In the genomic region with DNA sequence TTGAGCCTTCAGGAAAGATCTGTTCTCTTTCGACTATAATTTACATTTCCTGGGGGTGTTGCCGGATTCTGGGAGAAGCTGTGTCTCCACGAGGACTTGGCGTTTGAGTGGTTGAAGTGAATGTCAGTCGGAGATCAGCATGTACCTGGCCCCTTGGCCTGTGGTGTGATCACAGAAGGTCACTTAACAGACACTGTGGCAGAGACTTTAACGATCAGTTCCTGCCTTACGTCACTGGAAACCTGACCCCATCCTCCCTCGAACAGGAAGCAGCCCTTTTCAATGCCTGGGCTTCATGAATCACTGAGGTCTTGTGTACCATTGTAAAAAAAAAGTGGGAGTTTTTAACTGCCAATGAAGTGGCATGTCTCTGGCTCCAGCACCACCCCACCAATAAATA, we compare ENCODE assay signal across 9 mouse cellular contexts. TPM values are rescaled to one million over a fixed set of nuclear protein-coding genes. Genes with fewer than 3 reads are reported as not detected.
DNase-seq lines count a peak whose midpoint lies in the region; ATAC-seq and TF ChIP-seq lines count a peak whose summit lies in the region.
"Had no signal": no experiment of that assay in that cellular context is flagged by ENCODE, and none has a peak within 500 bp of the region (broad histone marks: within the 10 kb centered on the region; RNA-seq: fewer than 3 reads in every experiment).

No protein-coding gene starts in this region.

- H3K9ac ChIP-seq in lung, embryonic 14.5 days: no peak overlapping the region
- H3K9ac ChIP-seq in intestine, embryonic 16.5 days (ENCODE audit: low read depth, low read length): no peak overlapping the region
- H3K9ac ChIP-seq in liver, embryonic 13.5 days: no peak overlapping the region

- WGBS in lung, embryonic 14.5 days: 49% methylated on average over 8 of the region's 8 CpGs
- WGBS in intestine, embryonic 16.5 days: 50% methylated on average over 8 of the region's 8 CpGs
- 40% methylated on average over 8 of the region's 8 CpGs for WGBS in liver, embryonic 13.5 days (ENCODE audit: insufficient replicate concordance)

- TF ChIP-seq CTCF in lung, embryonic 14.5 days (IDR thresholded peaks at IDR 0.05; ENCODE audit: low read depth): no peak

- ATAC-seq in lung, embryonic 14.5 days (ENCODE audit: insufficient read depth): no peak
- ATAC-seq in intestine, embryonic 16.5 days: no peak
- no peak for ATAC-seq in liver, embryonic 13.5 days (ENCODE audit: low read depth)
- ATAC-seq in activated CD4-positive, CD25-positive, alpha-beta regulatory T cell, adult 4 months: no peak
- ATAC-seq: Patski had no signal

- no peaks in the 10 kb centered on the region for H3K9me3 ChIP-seq in lung, embryonic 14.5 days (ENCODE audit: low read depth, low read length)
- peaks cover 4% of the 10 kb centered on the region; the same call in 1 of the 2 replicates for H3K9me3 ChIP-seq in intestine, embryonic 16.5 days (ENCODE audit: control insufficient read depth, low read length)
- peaks cover 3% of the 10 kb centered on the region; the same call in 1 of the 2 replicates for H3K9me3 ChIP-seq in liver, embryonic 13.5 days (replicated peaks)

- no peak overlapping the region for H3K4me3 ChIP-seq in lung, embryonic 14.5 days (ENCODE audit: low read depth, low read length)
- H3K4me3 ChIP-seq in intestine, embryonic 16.5 days (ENCODE audit: low read length): no peak overlapping the region
- no peak overlapping the region for H3K4me3 ChIP-seq in liver, embryonic 13.5 days (replicated peaks)

- intact Hi-C loops in left cerebral cortex, postnatal 14 days (cut with DNase I): no loop called here

- H3K36me3 ChIP-seq in lung, embryonic 14.5 days (ENCODE audit: insufficient read depth): no peaks in the 10 kb centered on the region
- no peaks in the 10 kb centered on the region for H3K36me3 ChIP-seq in intestine, embryonic 16.5 days (ENCODE audit: control insufficient read depth, insufficient read depth, low read length)
- peaks cover 22% of the 10 kb centered on the region for H3K36me3 ChIP-seq in liver, embryonic 13.5 days

- no peaks in the 10 kb centered on the region for H3K27me3 ChIP-seq in lung, embryonic 14.5 days (ENCODE audit: insufficient read depth, low read length)
- no peaks in the 10 kb centered on the region for H3K27me3 ChIP-seq in intestine, embryonic 16.5 days (replicated peaks; ENCODE audit: control insufficient read depth, insufficient read depth, low read length)
- no peaks in the 10 kb centered on the region for H3K27me3 ChIP-seq in liver, embryonic 13.5 days
- H3K27me3 ChIP-seq: Patski had no signal

- peak overlapping the region; percentile 25; the same call in 1 of the 2 replicates for H3K27ac ChIP-seq in lung, embryonic 14.5 days (ENCODE audit: low read depth)
- H3K27ac ChIP-seq in intestine, embryonic 16.5 days (ENCODE audit: low read length): peak overlapping the region; percentile 11; the same call in 1 of the 2 replicates
- H3K27ac ChIP-seq in liver, embryonic 13.5 days: no peak overlapping the region; the same call in 1 of the 2 replicates

- H3K4me2 ChIP-seq in lung, embryonic 14.5 days: peak overlapping the region; percentile 7; the same call in 1 of the 2 replicates
- H3K4me2 ChIP-seq in intestine, embryonic 16.5 days (ENCODE audit: low read depth, low read length): no peak overlapping the region
- H3K4me2 ChIP-seq in liver, embryonic 13.5 days: 0 out of 2 replicates have a peak overlapping the region, but pooled peaks have one; percentile 58

- DNase-seq in adrenal gland, postnatal 10 days: peak; percentile 18
- no peak for DNase-seq in adrenal gland, postnatal 4 days (ENCODE audit: low spot score in 2 of 2)
- peak; percentile 36 for DNase-seq in lung, embryonic 14.5 days
- DNase-seq in lung, postnatal 4 days: no peak
- no peak for DNase-seq in liver, embryonic 13.5 days
- no peak for DNase-seq in left cerebral cortex, postnatal 14 days (ENCODE audit: low spot score in 2 of 2)

- H3K4me1 ChIP-seq in lung, embryonic 14.5 days (ENCODE audit: insufficient read depth): 0 out of 2 replicates have a peak, but pooled peaks cover 8% of the 10 kb centered on the region
- peaks cover 16% of the 10 kb centered on the region for H3K4me1 ChIP-seq in intestine, embryonic 16.5 days (ENCODE audit: control insufficient read depth, insufficient read depth, low read length)
- peaks cover 78% of the 10 kb centered on the region for H3K4me1 ChIP-seq in liver, embryonic 13.5 days (replicated peaks)

RNA-seq across cellular contexts. Expression of a gene that starts 11.8 kb away (rescaled TPM):
- 10 to 100 TPM; 18.5 to 22.8 TPM for total RNA-seq in adrenal gland, postnatal 10 days (2021)
- 10 to 100 TPM; 11.4 to 12.2 TPM for total RNA-seq in adrenal gland, postnatal 4 days (2021)
- 8.2 and 10.0 TPM in 2 replicates for polyA plus RNA-seq in lung, embryonic 14.5 days (2014; fragmentation: Nextera tagmentation; extraction: Ambion mirVana)
- polyA plus RNA-seq in intestine, embryonic 16.5 days (2015; fragmentation: Nextera tagmentation; extraction: Ambion mirVana): 10.4 and 10.9 TPM in 2 replicates
- polyA plus RNA-seq in liver, embryonic 13.5 days (2015; fragmentation: Nextera tagmentation; extraction: Ambion mirVana): 23.0 and 24.2 TPM in 2 replicates
- 1 to 10 TPM; 2.2 to 2.3 TPM for polyA plus RNA-seq in activated CD4-positive, CD25-positive, alpha-beta regulatory T cell, adult 4 months (2017; shearing (Covaris generic))
- 10 to 100 TPM; 15.8 to 18.8 TPM for total RNA-seq in left cerebral cortex, postnatal 14 days (2021)

RNA-seq across cellular contexts. Expression of a gene that starts 33.2 kb away (rescaled TPM):
- total RNA-seq in adrenal gland, postnatal 10 days (2021): not detected
- not detected for total RNA-seq in adrenal gland, postnatal 4 days (2021)
- 0.72 TPM in 1 of 2 replicates, not detected in the other for polyA plus RNA-seq in lung, embryonic 14.5 days (2014; fragmentation: Nextera tagmentation; extraction: Ambion mirVana)
- 0.57 TPM in 1 of 2 replicates, not detected in the other for polyA plus RNA-seq in intestine, embryonic 16.5 days (2015; fragmentation: Nextera tagmentation; extraction: Ambion mirVana)
- polyA plus RNA-seq in liver, embryonic 13.5 days (2015; fragmentation: Nextera tagmentation; extraction: Ambion mirVana): not detected in 2 replicates
- 1 to 10 TPM; 3.2 to 4.9 TPM for polyA plus RNA-seq in activated CD4-positive, CD25-positive, alpha-beta regulatory T cell, adult 4 months (2017; shearing (Covaris generic))
- total RNA-seq in left cerebral cortex, postnatal 14 days (2021): not detected

RNA-seq across cellular contexts. Expression of a gene that starts 52.5 kb away (rescaled TPM):
- total RNA-seq in adrenal gland, postnatal 10 days (2021): 1 to 10 TPM; 1.6 to 1.8 TPM
- 1 to 10 TPM; 1.8 TPM for total RNA-seq in adrenal gland, postnatal 4 days (2021)
- 2.4 and 2.5 TPM in 2 replicates for polyA plus RNA-seq in lung, embryonic 14.5 days (2014; fragmentation: Nextera tagmentation; extraction: Ambion mirVana)
- polyA plus RNA-seq in intestine, embryonic 16.5 days (2015; fragmentation: Nextera tagmentation; extraction: Ambion mirVana): 2.5 and 2.8 TPM in 2 replicates
- 2.5 and 3.4 TPM in 2 replicates for polyA plus RNA-seq in liver, embryonic 13.5 days (2015; fragmentation: Nextera tagmentation; extraction: Ambion mirVana)
- polyA plus RNA-seq in activated CD4-positive, CD25-positive, alpha-beta regulatory T cell, adult 4 months (2017; shearing (Covaris generic)): 10 to 100 TPM; 54.3 to 75.1 TPM
- 10 to 100 TPM; 54.3 to 56.3 TPM for total RNA-seq in left cerebral cortex, postnatal 14 days (2021)

Comparison
In these comparisons a context has a peak if more than half of its experiments do, and no peak if none do; other contexts are left out.
1. DNase-seq: peak in adrenal gland, postnatal 10 days (single experiment) and lung, embryonic 14.5 days (single experiment); none in adrenal gland, postnatal 4 days (0 of 2), lung, postnatal 4 days (0 of 2), liver, embryonic 13.5 days (single experiment) and left cerebral cortex, postnatal 14 days (0 of 2).
2. RNA of a gene that starts 52.5 kb away (polyA plus RNA-seq): 54.3 to 75.1 TPM in activated CD4-positive, CD25-positive, alpha-beta regulatory T cell, adult 4 months; 2.4 to 2.5 TPM in lung, embryonic 14.5 days, 2.5 to 3.4 TPM in liver, embryonic 13.5 days and 2.5 to 2.8 TPM in intestine, embryonic 16.5 days; every median in the first group is over 10 times any median in the second.